Mouse (Mus musculus): ENCODE measurements around the gene Oxsr1. TPM values are rescaled to one million over a fixed set of nuclear protein-coding genes. Genes with fewer than 3 reads are reported as not detected.

Gene Oxsr1
- total and polyA plus RNA-seq, 2 experiments from 2014 or later, result 9.6 to 41.0 TPM

GRCm38 (mm10) chr9:119350947-119351705 is 28.9 kb upstream of the Oxsr1 start:
- no peaks in the 10 kb centered on the region for H3K9me3 ChIP-seq (ENCODE audit: low read length)
- no peak overlapping the region for H3K27ac ChIP-seq
- WGBS, result 90% methylated on average over 10 of the region's 10 CpGs
- no peak overlapping the region for H3K4me3 ChIP-seq (ENCODE audit: low read length)
- TF ChIP-seq CTCF (IDR thresholded peaks at IDR 0.05; ENCODE audit: low read depth), result no peak
- ATAC-seq (no peak), DNase-seq (ENCODE audit: low spot score) (no peak)
- H3K4me2 ChIP-seq (ENCODE audit: low read depth, low read length), result no peak overlapping the region
- no peak overlapping the region for H3K9ac ChIP-seq (replicated peaks; ENCODE audit: low read length)
- H3K27me3 ChIP-seq (ENCODE audit: insufficient read depth, low read length), result no peaks in the 10 kb centered on the region
- H3K36me3 ChIP-seq (ENCODE audit: insufficient read depth, low read length), result peaks cover 15% of the 10 kb centered on the region
- H3K4me1 ChIP-seq (ENCODE audit: insufficient read depth, low read length), result no peaks in the 10 kb centered on the region

GRCm38 (mm10) chr9:119350531-119350930 is 28.3 kb upstream of the Oxsr1 start:
- TF ChIP-seq CTCF (IDR thresholded peaks at IDR 0.05; ENCODE audit: low read depth), result no peak
- Histone ChIP-seq H3K4me2 (ENCODE audit: low read depth, low read length) (no peak overlapping the region), H3K9me3 (ENCODE audit: low read length) (no peaks in the 10 kb centered on the region), H3K9ac (replicated peaks; ENCODE audit: low read length) (no peak overlapping the region), H3K36me3 (ENCODE audit: insufficient read depth, low read length) (peaks cover 21% of the 10 kb centered on the region), H3K27me3 (ENCODE audit: insufficient read depth, low read length) (no peaks in the 10 kb centered on the region), H3K4me3 (ENCODE audit: low read length) (no peak overlapping the region), H3K27ac (no peak overlapping the region), H3K4me1 (ENCODE audit: insufficient read depth, low read length) (no peaks in the 10 kb centered on the region)
- no peak for DNase-seq (ENCODE audit: low spot score)
- 80% methylated on average over 3 of the region's 3 CpGs for WGBS
- ATAC-seq, result no peak

DNA sequence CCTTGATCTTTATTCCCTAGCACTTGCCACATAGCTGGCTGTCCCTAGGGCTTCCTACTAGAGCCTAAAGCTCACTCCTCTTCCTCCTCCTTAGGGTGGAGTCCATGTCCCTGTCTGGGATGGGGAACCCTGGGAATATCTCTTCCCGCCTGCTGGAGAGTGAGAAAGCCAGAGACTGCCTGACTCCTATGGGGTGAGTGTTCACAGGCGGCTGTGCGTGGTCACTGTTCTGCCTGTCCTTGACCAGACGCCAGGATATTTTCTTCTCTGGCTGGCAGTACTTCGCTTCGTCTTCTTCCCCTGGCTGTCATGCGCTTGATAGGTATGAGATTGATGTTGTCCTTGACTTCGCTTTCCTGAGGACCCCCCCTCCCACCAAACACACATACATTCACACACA is 24.1 kb upstream of the Oxsr1 start:
- Histone ChIP-seq H3K4me2 (ENCODE audit: low read depth, low read length) (no peak overlapping the region), H3K27me3 (ENCODE audit: insufficient read depth, low read length) (no peaks in the 10 kb centered on the region), H3K9ac (replicated peaks; ENCODE audit: low read length) (no peak overlapping the region), H3K4me3 (ENCODE audit: low read length) (no peak overlapping the region), H3K36me3 (ENCODE audit: insufficient read depth, low read length) (peaks cover 33% of the 10 kb centered on the region), H3K9me3 (ENCODE audit: low read length) (no peaks in the 10 kb centered on the region), H3K4me1 (ENCODE audit: insufficient read depth, low read length) (peaks cover 8% of the 10 kb centered on the region; the same call in 1 of the 2 replicates), H3K27ac (no peak overlapping the region)
- ATAC-seq (no peak), DNase-seq (ENCODE audit: low spot score) (no peak)
- no peak for TF ChIP-seq CTCF (IDR thresholded peaks at IDR 0.05; ENCODE audit: low read depth)
- 87% methylated on average over 8 of the region's 8 CpGs for WGBS

DNA sequence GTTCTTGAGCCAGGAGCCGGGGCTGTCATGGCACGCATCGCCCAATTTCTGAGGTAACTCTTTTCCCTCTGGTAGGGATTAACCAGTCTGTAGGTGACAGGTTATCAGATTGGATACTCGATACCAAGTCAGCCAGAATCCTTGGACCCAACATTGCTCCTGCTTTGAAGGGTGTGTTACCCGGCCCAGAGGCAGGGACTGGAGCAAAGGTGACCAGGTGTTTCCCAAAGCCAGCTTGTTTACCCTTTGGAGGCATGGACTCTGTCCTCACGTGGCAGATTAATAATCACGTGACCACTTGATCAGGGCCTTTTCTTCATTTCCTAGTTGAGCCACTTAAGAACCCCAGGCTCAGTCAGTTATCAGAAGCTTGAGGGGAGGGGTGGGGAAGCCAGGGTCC is 20.5 kb upstream of the Oxsr1 start:
- H3K4me3 ChIP-seq (ENCODE audit: low read length), result no peak overlapping the region
- TF ChIP-seq CTCF (IDR thresholded peaks at IDR 0.05; ENCODE audit: low read depth), result no peak
- H3K4me2 ChIP-seq (ENCODE audit: low read depth, low read length), result no peak overlapping the region
- H3K9ac ChIP-seq (replicated peaks; ENCODE audit: low read length), result no peak overlapping the region
- DNase-seq (ENCODE audit: low spot score) (no peak), ATAC-seq (no peak)
- 88% methylated on average over 7 of the region's 7 CpGs for WGBS
- H3K36me3 ChIP-seq (ENCODE audit: insufficient read depth, low read length), result peaks cover 19% of the 10 kb centered on the region; the same call in 1 of the 2 replicates
- H3K27me3 ChIP-seq (ENCODE audit: insufficient read depth, low read length), result no peaks in the 10 kb centered on the region
- peaks cover 13% of the 10 kb centered on the region for H3K4me1 ChIP-seq (ENCODE audit: insufficient read depth, low read length)
- H3K27ac ChIP-seq, result no peak overlapping the region
- H3K9me3 ChIP-seq (ENCODE audit: low read length), result no peaks in the 10 kb centered on the region

- Histone ChIP-seq H3K27me3 (ENCODE audit: insufficient read depth, low read length) (no peaks in the 10 kb centered on the region), H3K9ac (replicated peaks; ENCODE audit: low read length) (peak within 1 kb of the TSS; percentile 64), H3K27ac (peak within 1 kb of the TSS; percentile 88), H3K36me3 (ENCODE audit: insufficient read depth, low read length) (peaks cover 18% of the 10 kb centered on the region; the same call in 1 of the 2 replicates), H3K4me1 (ENCODE audit: insufficient read depth, low read length) (peaks cover 13% of the 10 kb centered on the region), H3K9me3 (ENCODE audit: low read length) (no peaks in the 10 kb centered on the region), H3K4me2 (ENCODE audit: low read depth, low read length) (peak within 1 kb of the TSS; percentile 74), H3K4me3 (ENCODE audit: low read length) (peak within 1 kb of the TSS; percentile 64)
- WGBS, result under 1% methylated on average over 68 of the region's 68 CpGs
- no peak for TF ChIP-seq CTCF (IDR thresholded peaks at IDR 0.05; ENCODE audit: low read depth)
- ATAC-seq (peak; percentile 98), DNase-seq (ENCODE audit: low spot score) (peak; percentile 94)
Observed at GRCm38 (mm10) chr9:119340909-119341816, 18.9 kb upstream of the Oxsr1 start, which contains the start of gene Myd88. Myd88 (minus strand) TSS chr9:119341411.

- Histone ChIP-seq H3K9ac (replicated peaks; ENCODE audit: low read length) (peak overlapping the region; percentile 64), H3K4me3 (ENCODE audit: low read length) (peak overlapping the region; percentile 64), H3K9me3 (ENCODE audit: low read length) (no peaks in the 10 kb centered on the region), H3K4me2 (ENCODE audit: low read depth, low read length) (peak overlapping the region; percentile 74), H3K27ac (peak overlapping the region; percentile 88), H3K27me3 (ENCODE audit: insufficient read depth, low read length) (no peaks in the 10 kb centered on the region), H3K4me1 (ENCODE audit: insufficient read depth, low read length) (peaks cover 13% of the 10 kb centered on the region), H3K36me3 (ENCODE audit: insufficient read depth, low read length) (peaks cover 8% of the 10 kb centered on the region; the same call in 1 of the 2 replicates)
- TF ChIP-seq CTCF (IDR thresholded peaks at IDR 0.05; ENCODE audit: low read depth), result no peak
- WGBS, result 4% methylated on average over 8 of the region's 8 CpGs
- DNase-seq (ENCODE audit: low spot score), result no peak
- ATAC-seq, result no peak
Observed at GRCm38 (mm10) chr9:119340212-119340580, 18.0 kb upstream of the Oxsr1 start.

All from hindbrain, postnatal 0 days (tissue).